9 mouse cellular contexts compared by ENCODE assay signal in genomic region chr11:97574551-97575051, GRCm38 (mm10). TPM values are rescaled to one million over a fixed set of nuclear protein-coding genes. Genes with fewer than 3 reads are reported as not detected.
A peak's percentile ranks its signal among the peaks of the same experiment; 100 is the strongest.
DNase-seq lines count a peak whose midpoint lies in the region; ATAC-seq and TF ChIP-seq lines count a peak whose summit lies in the region.
"Had no signal": no experiment of that assay in that cellular context is flagged by ENCODE, and none has a peak within 500 bp of the region (broad histone marks: within the 10 kb centered on the region; RNA-seq: fewer than 3 reads in every experiment).

No protein-coding gene starts in this region.

- WGBS in heart, embryonic 14.5 days: 2% methylated on average over 31 of the region's 43 CpGs
- 3% methylated on average over 17 of the region's 43 CpGs for WGBS in embryonic facial prominence, embryonic 14.5 days
- WGBS in liver, embryonic 11.5 days: 2% methylated on average over 41 of the region's 43 CpGs

- no peak for DNase-seq in heart, postnatal 25 days (ENCODE audit: low spot score)
- DNase-seq in embryonic facial prominence, embryonic 14.5 days (ENCODE audit: low spot score): no peak
- no peak for DNase-seq in liver, embryonic 11.5 days (ENCODE audit: low spot score)
- DNase-seq in testis, postnatal 10 days (ENCODE audit: low spot score): peak; percentile 55
- DNase-seq in left cerebral cortex, postnatal 36 days (ENCODE audit: low spot score in 2 of 2): no peak
- DNase-seq in adrenal gland, postnatal 25 days: no peak

- no peak for ATAC-seq in heart, embryonic 14.5 days (ENCODE audit: insufficient number of reproducible peaks, insufficient read depth, low FRiP score, low read depth)
- ATAC-seq in embryonic facial prominence, embryonic 14.5 days (ENCODE audit: low read depth): peak; percentile 26; the same call in 1 of the 2 replicates
- no peak for ATAC-seq in liver, embryonic 11.5 days (replicated peaks; ENCODE audit: low FRiP score)
- ATAC-seq: Patski had no signal

- peak overlapping the region; percentile 60 to 65 for H3K4me3 ChIP-seq in heart, embryonic 14.5 days (ENCODE audit: control insufficient read depth in 1 of 2, insufficient read depth in 1 of 2, low read depth in 1 of 2, low read length in 2 of 2)
- H3K4me3 ChIP-seq in E14TG2a.4 (replicated peaks; ENCODE audit: low read length): peak overlapping the region; percentile 84
- peak overlapping the region; percentile 62 for H3K4me3 ChIP-seq in embryonic facial prominence, embryonic 14.5 days (ENCODE audit: low read depth, low read length)
- peak overlapping the region; percentile 60 for H3K4me3 ChIP-seq in liver, embryonic 11.5 days (ENCODE audit: low read depth, low read length)

- peak overlapping the region; percentile 70 for H3K9ac ChIP-seq in heart, embryonic 14.5 days (ENCODE audit: low read length)
- H3K9ac ChIP-seq in embryonic facial prominence, embryonic 14.5 days (ENCODE audit: low read depth, low read length): peak overlapping the region; percentile 67
- H3K9ac ChIP-seq in liver, embryonic 11.5 days (ENCODE audit: low read depth, low read length): no peak overlapping the region

- no peaks in the 10 kb centered on the region for H3K9me3 ChIP-seq in heart, embryonic 14.5 days (ENCODE audit: control insufficient read depth, low read length)
- no peaks in the 10 kb centered on the region for H3K9me3 ChIP-seq in E14TG2a.4 (ENCODE audit: low read length)
- no peaks in the 10 kb centered on the region for H3K9me3 ChIP-seq in embryonic facial prominence, embryonic 14.5 days (ENCODE audit: control insufficient read depth, low read length)
- no peaks in the 10 kb centered on the region for H3K9me3 ChIP-seq in liver, embryonic 11.5 days (ENCODE audit: control insufficient read depth, low read length)

- intact Hi-C loops in heart, postnatal 25 days (cut with DNase I): loop anchor here (5.0 kb wide), 2 partner anchors 42 to 48 kb away; no protein-coding TSS in a partner anchor
- intact Hi-C loops in left cerebral cortex, postnatal 36 days (cut with DNase I): loop anchor here (2.0 kb wide), 4 partner anchors 16 to 44 kb away; no protein-coding TSS in a partner anchor

- H3K36me3 ChIP-seq in heart, embryonic 14.5 days (ENCODE audit: control insufficient read depth, insufficient read depth, low read length): no peaks in the 10 kb centered on the region
- H3K36me3 ChIP-seq in E14TG2a.4 (ENCODE audit: insufficient read depth, low read length): no peaks in the 10 kb centered on the region
- H3K36me3 ChIP-seq in embryonic facial prominence, embryonic 14.5 days (ENCODE audit: control insufficient read depth, insufficient read depth, low read length): no peaks in the 10 kb centered on the region
- no peaks in the 10 kb centered on the region for H3K36me3 ChIP-seq in liver, embryonic 11.5 days (ENCODE audit: control insufficient read depth, insufficient read depth, low read length)

- peak overlapping the region; percentile 100 for H3K4me2 ChIP-seq in heart, embryonic 14.5 days (ENCODE audit: low read length)
- H3K4me2 ChIP-seq in embryonic facial prominence, embryonic 14.5 days (ENCODE audit: low read depth, low read length): peak overlapping the region; percentile 98
- peak overlapping the region; percentile 94 for H3K4me2 ChIP-seq in liver, embryonic 11.5 days

- peaks cover 86% of the 10 kb centered on the region for H3K27me3 ChIP-seq in heart, embryonic 14.5 days (ENCODE audit: control insufficient read depth, insufficient read depth, low read length)
- H3K27me3 ChIP-seq in E14TG2a.4 (ENCODE audit: insufficient read depth, low read length): peaks cover 63% of the 10 kb centered on the region
- peaks cover 37% of the 10 kb centered on the region for H3K27me3 ChIP-seq in embryonic facial prominence, embryonic 14.5 days (replicated peaks; ENCODE audit: control insufficient read depth, insufficient read depth, low read length)
- H3K27me3 ChIP-seq in liver, embryonic 11.5 days (replicated peaks; ENCODE audit: control insufficient read depth, insufficient read depth, low read length): peaks cover 85% of the 10 kb centered on the region

- peaks cover 4 to 21% of the 10 kb centered on the region in 2 experiments; a peak in 3 of 4 replicates for H3K4me1 ChIP-seq in heart, embryonic 14.5 days (ENCODE audit: control insufficient read depth in 2 of 2, insufficient read depth in 2 of 2, low read length in 2 of 2)
- peaks cover 77% of the 10 kb centered on the region for H3K4me1 ChIP-seq in E14TG2a.4 (replicated peaks; ENCODE audit: low read depth, low read length)
- H3K4me1 ChIP-seq in embryonic facial prominence, embryonic 14.5 days (ENCODE audit: control insufficient read depth, insufficient read depth, low read length): peaks cover 17% of the 10 kb centered on the region
- H3K4me1 ChIP-seq in liver, embryonic 11.5 days (replicated peaks; ENCODE audit: control insufficient read depth, insufficient read depth, low read length): peaks cover 11% of the 10 kb centered on the region; the same call in 1 of the 2 replicates

- TF ChIP-seq CTCF in E14TG2a.4 (conservative IDR thresholded peaks at IDR 0.05; ENCODE audit: low read length): no peak

- no peak overlapping the region for H3K27ac ChIP-seq in heart, embryonic 14.5 days (replicated peaks in 1 of 2; ENCODE audit: control insufficient read depth in 1 of 2, insufficient read depth in 1 of 2, low read depth in 2 of 2, low read length in 2 of 2)
- peak overlapping the region; percentile 46; the same call in 1 of the 2 replicates for H3K27ac ChIP-seq in embryonic facial prominence, embryonic 14.5 days (replicated peaks; ENCODE audit: low read depth, low read length)
- no peak overlapping the region for H3K27ac ChIP-seq in liver, embryonic 11.5 days (ENCODE audit: low read depth, low read length)

RNA-seq across cellular contexts. Expression of gene Srcin1, which starts 1.4 kb away (rescaled TPM):
- 0.22 TPM in 1 of 2 replicates, not detected in the other for polyA plus RNA-seq in heart, embryonic 14.5 days (2014; fragmentation: Nextera tagmentation; extraction: Ambion mirVana)
- total RNA-seq in heart, postnatal 25 days (2021): under 1 TPM; 0.20 to 0.47 TPM
- 0.76 and 1.6 TPM in 2 replicates for polyA plus RNA-seq in embryonic facial prominence, embryonic 14.5 days (2014; fragmentation: Nextera tagmentation; extraction: Ambion mirVana)
- 0.13 and 0.14 TPM in 2 replicates for polyA plus RNA-seq in liver, embryonic 11.5 days (2014; fragmentation: Nextera tagmentation; extraction: Ambion mirVana)
- 100 to 1,000 TPM; 326 to 349 TPM for total RNA-seq in left cerebral cortex, postnatal 36 days (2021)
- total RNA-seq in adrenal gland, postnatal 25 days (2021): 9.8 and 9.9 TPM in 2 replicates

RNA-seq across cellular contexts. Expression of gene Epop, which starts 54.9 kb away (rescaled TPM):
- 0.77 and 1.00 TPM in 2 replicates for polyA plus RNA-seq in heart, embryonic 14.5 days (2014; fragmentation: Nextera tagmentation; extraction: Ambion mirVana)
- 1 to 10 TPM in 1 of 2 experiments, under 1 TPM in 1; 0.94 to 1.5 TPM for total RNA-seq in heart, postnatal 25 days (2021)
- 2.4 and 3.4 TPM in 2 replicates for polyA plus RNA-seq in embryonic facial prominence, embryonic 14.5 days (2014; fragmentation: Nextera tagmentation; extraction: Ambion mirVana)
- polyA plus RNA-seq in liver, embryonic 11.5 days (2014; fragmentation: Nextera tagmentation; extraction: Ambion mirVana): 4.1 and 4.8 TPM in 2 replicates
- 100 to 1,000 TPM in 1 of 2 experiments, 10 to 100 TPM in 1; 90.9 to 102 TPM for total RNA-seq in left cerebral cortex, postnatal 36 days (2021)
- total RNA-seq in adrenal gland, postnatal 25 days (2021): 6.2 and 7.8 TPM in 2 replicates

Comparison
In these comparisons a context has a peak if more than half of its experiments do, and no peak if none do; other contexts are left out.
1. RNA of gene Srcin1, which starts 1.4 kb away (total RNA-seq): 326 to 349 TPM in left cerebral cortex, postnatal 36 days; 9.8 to 9.9 TPM in adrenal gland, postnatal 25 days and 0.20 to 0.47 TPM in heart, postnatal 25 days; every median in the first group is over 10 times any median in the second.
2. RNA of gene Epop, which starts 54.9 kb away (total RNA-seq): 90.9 to 102 TPM in left cerebral cortex, postnatal 36 days; 6.2 to 7.8 TPM in adrenal gland, postnatal 25 days and 0.94 to 1.5 TPM in heart, postnatal 25 days; every median in the first group is over 10 times any median in the second.
3. Peak in every context shown above with its lines, with median percentiles within 50 percentile points of each other: H3K4me2 ChIP-seq and H3K4me3 ChIP-seq.